Mouse (Mus musculus) retina, adult 2 months (tissue): ENCODE measurements around the gene Dzip3.

Experiments used
- DNase-seq: peaks from one replicate; pipeline ENCODE4 v3.0.0-alpha.2; 2012; ENCODE audit warnings: low read depth, low spot score

Dzip3 gene

GRCm38 (mm10) chr16:48993559-48994342, at the start of gene Dzip3, which contains the start of gene Cip2a:
Gene Dzip3 (minus strand): TSS chr16:48994165.
Gene Cip2a (plus strand): TSS chr16:48994185.
- peak; percentile 67 for DNase-seq

GRCm38 (mm10) chr16:49040554-49041221, 46.7 kb upstream of the Dzip3 start:
- no peak for DNase-seq

GRCm38 (mm10) chr16:49037771-49038170, 43.8 kb upstream of the Dzip3 start:
- DNase-seq: no peak

GRCm38 (mm10) chr16:49035852-49036251, 41.9 kb upstream of the Dzip3 start:
- DNase-seq: no peak

GRCm38 (mm10) chr16:49016620-49017332, 22.8 kb upstream of the Dzip3 start:
- DNase-seq: no peak

GRCm38 (mm10) chr16:49004151-49004550, 10.2 kb upstream of the Dzip3 start:
- DNase-seq: no peak

GRCm38 (mm10) chr16:48994343-48994693, 353 bp upstream of the Dzip3 start:
- DNase-seq: no peak

GRCm38 (mm10) chr16:48993231-48993558, 770 bp downstream of the Dzip3 start:
- no peak for DNase-seq

GRCm38 (mm10) chr16:48992437-48993230, 1.3 kb downstream of the Dzip3 start:
- DNase-seq: no peak

GRCm38 (mm10) chr16:48989700-48990099, 4.3 kb downstream of the Dzip3 start:
- DNase-seq: no peak

GRCm38 (mm10) chr16:48985034-48985627, 8.8 kb downstream of the Dzip3 start:
- DNase-seq: no peak

GRCm38 (mm10) chr16:48979965-48980364, 14.0 kb downstream of the Dzip3 start:
- DNase-seq: no peak

- no peak for DNase-seq
Measured at GRCm38 (mm10) chr16:48973548-48973947, 20.4 kb downstream of the Dzip3 start.

GRCm38 (mm10) chr16:48972996-48973395, 21.0 kb downstream of the Dzip3 start:
- DNase-seq: no peak

- DNase-seq: no peak
Measured at GRCm38 (mm10) chr16:48941805-48942204, 52.2 kb downstream of the Dzip3 start.

- no peak for DNase-seq
Measured at GRCm38 (mm10) chr16:48923724-48924123, 70.2 kb downstream of the Dzip3 start.

- DNase-seq: no peak
Measured at GRCm38 (mm10) chr16:48913206-48913605, 80.8 kb downstream of the Dzip3 start.

- DNase-seq: no peak
Measured at GRCm38 (mm10) chr16:48911184-48911583, 82.8 kb downstream of the Dzip3 start.

- no peak for DNase-seq
Measured at GRCm38 (mm10) chr16:48899868-48900267, 94.1 kb downstream of the Dzip3 start.

GRCm38 (mm10) chr16:48890733-48891132, 103.2 kb downstream of the Dzip3 start:
- DNase-seq: no peak
